Mouse (Mus musculus) left cerebral cortex, adult 11 months (tissue): ENCODE data around the gene Spint2.

Experiments used
- DNase-seq: peaks from one replicate; pipeline ENCODE4 v3.0.0; 2022; ENCODE audit warnings: low spot score

The Spint2 gene

GRCm38 (mm10) chr7:29279261-29279660, 2.5 kb downstream of the Spint2 start:
- no peak for DNase-seq

GRCm38 (mm10) chr7:29277510-29277909, 4.2 kb downstream of the Spint2 start:
- DNase-seq = no peak

GRCm38 (mm10) chr7:29276715-29277114, 5.0 kb downstream of the Spint2 start:
- DNase-seq = no peak

GRCm38 (mm10) chr7:29271687-29272465, 9.8 kb downstream of the Spint2 start:
- DNase-seq = no peak

- no peak for DNase-seq
These were observed 11.3 kb downstream of the Spint2 start for GRCm38 (mm10) chr7:29270445-29270844.

GRCm38 (mm10) chr7:29266931-29267330, 14.8 kb downstream of the Spint2 start:
- no peak for DNase-seq

GRCm38 (mm10) chr7:29265636-29266035, 16.1 kb downstream of the Spint2 start:
- DNase-seq = no peak

- DNase-seq = no peak
These were observed 17.9 kb downstream of the Spint2 start for GRCm38 (mm10) chr7:29263831-29264230.

GRCm38 (mm10) chr7:29262151-29262550, 19.6 kb downstream of the Spint2 start:
- DNase-seq = no peak

DNA sequence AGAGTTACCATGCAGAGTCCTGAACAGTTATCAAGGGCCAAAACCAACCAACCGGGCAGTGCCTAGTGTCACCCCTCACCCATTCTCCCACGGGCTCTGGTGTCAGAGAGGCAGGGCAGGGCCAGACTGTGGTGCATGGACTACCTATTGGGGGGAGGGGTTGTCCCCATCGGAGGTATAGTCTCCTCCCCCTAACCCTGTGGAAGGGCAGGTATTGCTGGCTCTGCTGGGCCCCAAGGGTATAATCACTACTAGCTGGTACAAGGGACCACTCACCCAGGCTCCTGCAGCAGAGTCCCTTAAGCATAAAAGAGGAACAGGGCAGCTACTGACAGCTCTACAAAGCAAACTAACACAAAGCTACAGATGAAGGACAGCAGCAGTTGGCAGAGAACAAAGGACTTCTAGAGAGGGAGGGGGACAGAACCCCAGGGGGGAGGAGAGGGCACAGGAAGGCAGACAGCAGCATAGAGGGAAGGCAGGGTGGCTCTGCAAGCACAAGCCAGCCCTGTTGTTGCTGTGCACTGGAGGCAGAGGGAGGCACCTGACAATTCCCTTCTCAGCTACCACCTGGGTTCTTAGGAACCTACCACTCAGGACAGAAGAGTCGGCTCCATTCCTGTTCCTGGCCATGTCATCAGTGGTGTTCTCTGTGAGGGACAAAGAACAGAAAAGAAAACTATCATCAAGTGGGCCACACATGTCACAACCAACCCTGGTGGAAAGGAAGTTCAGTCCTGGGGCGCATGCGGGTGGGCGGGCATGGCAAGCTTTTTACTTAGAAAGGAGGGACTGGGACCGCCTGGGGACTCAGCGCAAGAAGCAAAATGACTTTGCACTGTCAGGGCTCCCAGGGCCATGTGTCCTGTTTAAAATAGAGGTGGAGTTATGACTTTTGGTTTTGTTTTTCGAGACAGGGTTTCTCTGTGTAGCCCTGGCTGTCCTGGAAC, 21.7 kb downstream of the Spint2 start:
- DNase-seq = no peak

- no peak for DNase-seq
These were observed 24.3 kb downstream of the Spint2 start for GRCm38 (mm10) chr7:29257368-29257767.

GRCm38 (mm10) chr7:29255875-29256274, 25.8 kb downstream of the Spint2 start:
- DNase-seq = no peak

DNA sequence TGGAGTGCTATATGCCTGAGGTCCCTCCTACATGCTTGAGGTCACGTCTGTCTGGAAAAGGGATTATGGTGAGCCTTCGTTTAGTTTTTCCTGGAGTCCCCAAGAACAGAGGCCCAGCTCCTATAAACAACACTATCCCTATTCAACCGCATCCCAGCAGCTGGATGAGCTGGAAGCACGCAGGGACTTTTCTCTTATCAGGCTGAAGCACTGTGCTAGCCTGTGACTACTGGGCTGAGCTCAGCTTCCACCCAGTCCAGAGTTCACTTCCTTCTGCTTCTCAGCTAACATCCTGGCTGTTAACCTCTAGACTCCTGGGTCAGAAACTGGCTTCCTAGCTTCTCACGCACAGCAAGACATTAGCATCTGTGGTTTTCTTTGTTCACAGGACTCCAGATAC, 27.9 kb downstream of the Spint2 start:
- no peak for DNase-seq

- no peak for DNase-seq
These were observed 30.5 kb downstream of the Spint2 start for GRCm38 (mm10) chr7:29251166-29251565.

DNA sequence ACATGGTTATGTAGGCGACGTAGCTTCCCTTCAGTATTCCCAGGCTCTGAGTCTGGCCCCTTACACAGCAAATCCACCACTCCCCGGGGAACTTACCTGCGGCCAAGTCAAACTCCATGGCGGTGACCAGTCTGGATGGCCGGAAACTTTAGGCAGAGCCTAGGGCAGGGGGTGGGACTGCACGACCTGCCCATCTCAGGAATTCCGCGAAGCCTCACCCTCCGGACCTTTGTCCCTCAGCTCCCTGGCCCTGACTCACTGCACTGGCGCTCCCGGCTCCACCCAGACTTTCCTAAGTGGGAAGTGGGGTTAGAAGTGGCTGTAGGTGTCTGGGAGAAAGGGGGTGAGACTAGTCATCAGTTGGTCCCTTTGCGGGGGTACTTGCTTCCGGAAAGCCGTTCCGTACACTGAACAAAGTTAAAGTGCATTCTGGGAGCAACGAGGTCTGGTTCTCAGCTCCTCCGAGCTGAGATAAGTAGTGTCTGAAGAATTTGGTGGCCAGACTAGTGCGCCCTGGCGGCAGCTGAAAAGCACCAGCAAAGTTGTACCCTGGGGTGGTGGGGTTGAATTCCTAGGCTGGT, 33.4 kb downstream of the Spint2 start, which contains the start of gene 2200002D01Rik:
Gene 2200002D01Rik (minus strand): TSS at position 206 of the 581 bp plus-strand sequence.
- no peak for DNase-seq

DNA sequence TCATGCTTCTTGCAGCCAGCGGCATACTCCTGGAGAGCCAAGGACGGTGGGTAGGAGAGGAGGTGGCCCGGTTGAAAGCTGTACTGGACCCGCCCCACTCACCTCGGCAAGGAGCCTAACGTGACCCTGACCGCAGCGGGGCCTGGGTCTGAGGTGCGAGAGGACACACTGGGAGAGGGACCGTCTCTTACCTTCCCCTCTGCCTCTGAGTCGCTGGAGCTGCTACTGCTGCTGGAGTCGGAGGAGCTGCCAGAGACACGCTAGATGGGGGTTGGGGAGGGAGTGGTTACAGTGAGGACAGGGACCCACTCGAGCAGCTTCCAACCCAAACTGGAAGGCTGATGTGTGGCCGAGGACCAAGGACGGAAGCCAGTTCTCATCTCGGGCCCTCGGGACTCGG, 34.0 kb downstream of the Spint2 start:
- DNase-seq = no peak

- DNase-seq = no peak
These were observed 34.4 kb downstream of the Spint2 start for GRCm38 (mm10) chr7:29247314-29247700.

GRCm38 (mm10) chr7:29246619-29247313, 34.9 kb downstream of the Spint2 start:
- DNase-seq = no peak

DNA sequence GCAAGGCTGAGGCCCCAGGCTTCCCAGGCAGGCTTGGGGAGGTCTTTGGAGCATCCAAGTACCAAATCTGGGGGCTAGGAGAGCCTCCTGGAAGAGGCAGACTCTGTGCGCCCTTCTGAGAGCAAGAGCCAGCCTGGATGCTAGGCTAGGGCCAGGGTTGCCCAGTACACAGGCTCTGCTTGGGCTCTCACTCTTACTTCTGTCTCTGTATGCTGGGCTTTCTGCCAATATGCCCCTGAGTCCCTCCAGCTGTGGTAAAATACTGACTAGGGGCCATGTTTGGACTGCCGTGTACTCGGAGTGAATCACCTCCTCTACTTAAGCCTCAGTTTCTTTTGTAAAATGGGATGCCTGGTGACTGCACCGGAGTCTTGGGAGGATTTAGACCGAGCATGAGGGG, 35.7 kb downstream of the Spint2 start:
- DNase-seq = no peak

- DNase-seq = no peak
These were observed 36.8 kb downstream of the Spint2 start for GRCm38 (mm10) chr7:29244732-29245416.
